Mouse (Mus musculus) cerebellum, adult 11 months (tissue): ENCODE results near the gene Gm28557.
"Not testable (repeated sequence)": the region's sequence is repeated elsewhere in the genome, so short reads cannot be mapped to it uniquely, and the experiment has no call there.

Experiments used
- DNase-seq: peaks from one replicate; pipeline ENCODE4 v3.0.0; 2022

Gene Gm28557

GRCm38 (mm10) chr13:67108194-67108820 lies at the start of gene Gm28557:
TSS of gene Gm28557 (minus strand) at chr13:67108604.
- DNase-seq, result peak; percentile 87

- peak; percentile 77 for DNase-seq
These were observed 19.8 kb upstream of the Gm28557 start for GRCm38 (mm10) chr13:67128038-67128721.

- not testable (repeated sequence) for DNase-seq
These were observed 19.1 kb upstream of the Gm28557 start for GRCm38 (mm10) chr13:67127507-67127906.

GRCm38 (mm10) chr13:67124460-67124859 lies 16.1 kb upstream of the Gm28557 start:
- no peak for DNase-seq

GRCm38 (mm10) chr13:67121360-67121759 lies 13.0 kb upstream of the Gm28557 start, which contains the start of gene Zfp759:
TSS of gene Zfp759 (plus strand) at chr13:67121660.
- DNase-seq, result not testable (repeated sequence)

- not testable (repeated sequence) for DNase-seq
These were observed 7.8 kb upstream of the Gm28557 start, which contains the start of gene Rslcan18 for GRCm38 (mm10) chr13:67116163-67116562. TSS of gene Rslcan18 (minus strand) at chr13:67116263.

GRCm38 (mm10) chr13:67113287-67113686 lies 4.9 kb upstream of the Gm28557 start:
- DNase-seq, result no peak

- no peak for DNase-seq
These were observed 3.7 kb upstream of the Gm28557 start for GRCm38 (mm10) chr13:67112096-67112495.

- DNase-seq, result no peak
These were observed 410 bp upstream of the Gm28557 start for GRCm38 (mm10) chr13:67108821-67109206.

GRCm38 (mm10) chr13:67107681-67108080 lies 723 bp downstream of the Gm28557 start:
- no peak for DNase-seq

GRCm38 (mm10) chr13:67097876-67098275 lies 10.5 kb downstream of the Gm28557 start, which contains the start of gene Zfp708:
TSS of gene Zfp708 (minus strand) at chr13:67097976.
- DNase-seq, result no peak

- DNase-seq, result no peak
These were observed 18.2 kb downstream of the Gm28557 start for GRCm38 (mm10) chr13:67090154-67090553.

GRCm38 (mm10) chr13:67081946-67082345 lies 26.5 kb downstream of the Gm28557 start:
- no peak for DNase-seq

- peak; percentile 56 for DNase-seq
These were observed 27.2 kb downstream of the Gm28557 start for GRCm38 (mm10) chr13:67081142-67081713.

- no peak for DNase-seq
These were observed 31.2 kb downstream of the Gm28557 start for GRCm38 (mm10) chr13:67077244-67077643.

- no peak for DNase-seq
These were observed 35.6 kb downstream of the Gm28557 start for GRCm38 (mm10) chr13:67072786-67073185.

- DNase-seq, result no peak
These were observed 43.0 kb downstream of the Gm28557 start for GRCm38 (mm10) chr13:67065386-67065785.

- DNase-seq, result peak; percentile 8
These were observed 46.0 kb downstream of the Gm28557 start for GRCm38 (mm10) chr13:67062427-67062826.

GRCm38 (mm10) chr13:67060786-67061358 lies 47.5 kb downstream of the Gm28557 start, which contains the start of gene Zfp712:
TSS of gene Zfp712 (minus strand) at chr13:67061170.
- DNase-seq, result peak; percentile 89

GRCm38 (mm10) chr13:67060161-67060785 lies 48.1 kb downstream of the Gm28557 start:
- no peak for DNase-seq
